Mouse (Mus musculus): Measurements from ENCODE around the gene Uggt1. TPM values are rescaled to one million over a fixed set of nuclear protein-coding genes. Genes with fewer than 3 reads are reported as not detected.

Gene Uggt1
- total RNA-seq (2017): 103 and 117 TPM in 2 replicates

DNA sequence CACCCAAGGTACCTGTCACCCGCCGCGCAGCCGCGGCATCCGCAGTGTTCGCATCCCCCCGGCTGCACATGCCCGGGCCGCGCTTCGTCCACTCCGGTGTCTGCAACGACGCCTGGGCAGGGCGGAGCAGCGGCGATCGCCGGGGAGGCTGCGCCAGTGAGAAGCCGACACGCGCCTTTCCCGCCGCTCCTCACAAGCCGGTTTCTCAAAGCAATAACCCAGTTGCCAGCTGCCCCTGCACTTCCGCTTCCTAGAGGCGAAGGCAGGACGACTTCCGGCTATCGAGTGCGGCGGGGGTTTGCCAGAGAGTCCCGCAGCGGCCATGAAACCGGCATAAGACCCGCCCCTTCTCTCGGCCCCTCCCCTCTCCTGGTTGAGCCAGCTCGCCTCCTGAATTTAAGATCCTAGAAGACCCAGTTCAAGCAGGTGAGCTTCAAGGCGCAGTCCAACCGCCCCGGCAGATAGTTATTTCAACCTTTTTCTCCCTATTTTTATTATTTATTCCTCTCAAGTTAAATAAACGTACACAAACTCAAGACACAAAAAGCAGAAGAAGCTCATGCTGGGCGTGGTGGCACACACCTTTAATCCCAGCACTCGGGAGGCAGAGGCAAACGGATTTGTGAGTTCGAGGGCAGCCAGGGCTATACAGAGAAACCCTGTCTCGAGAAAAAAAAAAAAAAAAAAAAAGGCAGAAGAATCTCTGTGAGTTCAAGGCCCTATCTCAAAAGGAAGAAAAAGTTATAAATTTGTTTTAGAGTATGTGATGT is at the start of gene Uggt1:
Gene Uggt1 (minus strand): TSS at position 663 of the 770 bp plus-strand sequence.
- peak; percentile 97 for ATAC-seq (ENCODE audit: extremely low read depth, insufficient number of reproducible peaks, low FRiP score, poor library complexity, severe bottlenecking)

DNA sequence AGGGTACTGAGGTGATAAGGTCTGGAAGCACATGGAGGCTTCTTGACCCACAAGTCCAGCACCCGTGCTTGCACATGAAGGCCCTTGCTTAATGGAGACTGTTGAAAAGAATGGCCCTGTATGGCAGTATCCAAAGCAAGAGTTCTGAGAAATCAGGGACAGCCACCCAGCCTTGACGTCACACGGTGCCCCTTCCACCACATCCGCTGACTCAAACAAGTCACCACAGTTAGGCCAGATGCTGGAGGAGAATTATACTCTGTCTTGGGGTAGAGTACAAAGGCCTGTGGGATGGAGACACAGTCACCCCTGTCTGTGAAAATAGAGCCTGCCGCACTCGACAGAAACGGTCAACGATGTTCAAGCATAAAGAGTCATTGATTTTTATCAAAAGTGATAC is 49.0 kb upstream of the Uggt1 start:
- ATAC-seq (ENCODE audit: extremely low read depth, insufficient number of reproducible peaks, low FRiP score, poor library complexity, severe bottlenecking): no peak

DNA sequence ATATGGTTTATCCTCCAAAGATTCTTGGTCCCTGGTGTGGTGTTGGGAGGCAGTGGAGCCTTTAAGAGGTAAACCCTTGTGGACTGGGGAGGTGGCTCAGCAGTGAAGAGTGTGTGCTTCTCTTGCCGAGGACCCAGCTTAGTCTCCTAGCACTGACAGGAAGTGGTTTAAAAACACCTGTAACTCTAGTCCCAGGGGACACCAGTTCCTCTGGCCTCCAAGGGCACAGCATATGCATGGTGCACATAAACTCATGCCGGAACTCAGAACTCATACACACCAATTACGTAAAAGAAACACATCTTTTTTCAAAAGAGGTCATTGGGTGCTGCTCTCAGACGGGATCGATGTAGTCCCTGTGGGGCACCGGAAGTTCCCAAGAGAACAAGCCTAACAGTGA is 37.3 kb upstream of the Uggt1 start:
- peak; percentile 84 for ATAC-seq (ENCODE audit: extremely low read depth, insufficient number of reproducible peaks, low FRiP score, poor library complexity, severe bottlenecking)

DNA sequence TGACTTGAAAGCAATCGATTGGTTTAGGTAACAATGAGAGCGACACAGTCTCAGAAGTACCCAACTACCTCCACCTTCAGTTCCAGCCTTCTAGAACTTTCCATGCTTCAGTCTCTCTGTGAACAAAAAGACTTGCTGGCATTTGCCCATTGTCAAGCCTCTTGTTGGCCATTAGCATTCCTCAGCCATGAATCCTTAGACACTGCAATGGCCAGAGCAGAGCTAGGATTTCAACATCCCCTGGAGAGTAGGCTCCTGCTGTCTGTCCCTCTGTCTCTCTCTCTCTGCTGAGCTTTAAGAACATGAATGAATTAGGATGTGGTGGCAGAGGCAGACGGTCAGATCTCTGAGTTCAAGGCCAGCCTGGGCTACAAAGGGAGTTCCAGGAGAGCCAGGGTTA is 36.4 kb upstream of the Uggt1 start:
- no peak for ATAC-seq (ENCODE audit: extremely low read depth, insufficient number of reproducible peaks, low FRiP score, poor library complexity, severe bottlenecking)

DNA sequence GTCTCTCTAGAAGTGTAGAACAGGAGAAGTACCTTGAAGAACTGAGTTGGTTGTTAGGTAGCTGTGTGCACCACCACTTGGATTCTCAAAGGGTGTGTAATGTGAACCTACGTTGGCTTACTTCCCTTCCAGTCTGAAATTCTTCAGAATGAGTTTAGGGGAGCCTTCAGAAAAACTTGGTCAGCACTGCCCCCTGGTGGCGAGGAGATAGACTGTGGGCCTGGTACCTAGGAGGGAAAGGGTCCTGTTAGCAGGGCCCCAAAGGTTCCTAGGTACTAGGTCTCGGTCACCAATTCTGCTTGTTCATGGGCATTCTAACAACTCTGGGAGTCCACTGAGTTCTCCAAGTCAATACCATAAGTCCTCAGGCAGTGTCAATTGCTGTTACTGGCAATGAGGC is 34.7 kb upstream of the Uggt1 start:
- peak; percentile 61 for ATAC-seq (ENCODE audit: extremely low read depth, insufficient number of reproducible peaks, low FRiP score, poor library complexity, severe bottlenecking)

DNA sequence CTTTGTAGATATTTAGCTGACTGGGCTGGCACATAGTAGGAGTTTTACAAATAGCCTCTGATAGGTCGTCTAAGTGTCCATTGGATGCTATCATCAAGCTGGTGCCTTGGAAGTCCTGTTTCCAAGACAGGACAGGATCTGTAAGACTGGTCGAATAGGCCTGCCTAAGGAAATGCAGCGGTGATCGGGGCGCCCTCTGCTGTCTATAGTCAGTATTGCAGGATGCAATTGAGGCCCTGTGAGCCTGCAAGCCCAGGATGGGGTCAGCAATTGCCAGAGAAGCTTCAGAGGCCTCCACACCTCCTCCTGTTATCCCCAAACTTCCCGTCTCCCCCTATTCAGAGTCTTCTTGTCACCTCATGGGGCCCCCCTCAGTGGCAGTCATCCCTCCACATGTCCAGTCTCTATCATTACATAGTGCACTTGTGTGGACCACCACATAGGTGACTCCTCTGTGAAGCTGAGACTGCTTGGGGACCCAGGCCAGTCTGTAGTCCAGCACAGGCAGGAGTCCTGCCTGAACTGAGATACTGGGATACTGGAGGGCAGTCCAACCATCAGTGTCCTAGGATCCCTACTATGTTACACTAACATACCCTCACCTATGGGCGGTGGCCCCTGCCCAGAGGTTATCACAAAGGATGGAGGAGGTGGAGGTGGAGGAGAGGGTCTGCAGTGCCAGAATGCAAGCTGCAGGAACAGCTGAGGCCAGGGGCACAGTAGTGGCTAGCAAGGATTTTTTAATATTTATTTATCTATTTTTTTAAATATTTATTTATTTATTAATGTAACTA is 32.9 kb upstream of the Uggt1 start:
- ATAC-seq (ENCODE audit: extremely low read depth, insufficient number of reproducible peaks, low FRiP score, poor library complexity, severe bottlenecking): peak; percentile 31

DNA sequence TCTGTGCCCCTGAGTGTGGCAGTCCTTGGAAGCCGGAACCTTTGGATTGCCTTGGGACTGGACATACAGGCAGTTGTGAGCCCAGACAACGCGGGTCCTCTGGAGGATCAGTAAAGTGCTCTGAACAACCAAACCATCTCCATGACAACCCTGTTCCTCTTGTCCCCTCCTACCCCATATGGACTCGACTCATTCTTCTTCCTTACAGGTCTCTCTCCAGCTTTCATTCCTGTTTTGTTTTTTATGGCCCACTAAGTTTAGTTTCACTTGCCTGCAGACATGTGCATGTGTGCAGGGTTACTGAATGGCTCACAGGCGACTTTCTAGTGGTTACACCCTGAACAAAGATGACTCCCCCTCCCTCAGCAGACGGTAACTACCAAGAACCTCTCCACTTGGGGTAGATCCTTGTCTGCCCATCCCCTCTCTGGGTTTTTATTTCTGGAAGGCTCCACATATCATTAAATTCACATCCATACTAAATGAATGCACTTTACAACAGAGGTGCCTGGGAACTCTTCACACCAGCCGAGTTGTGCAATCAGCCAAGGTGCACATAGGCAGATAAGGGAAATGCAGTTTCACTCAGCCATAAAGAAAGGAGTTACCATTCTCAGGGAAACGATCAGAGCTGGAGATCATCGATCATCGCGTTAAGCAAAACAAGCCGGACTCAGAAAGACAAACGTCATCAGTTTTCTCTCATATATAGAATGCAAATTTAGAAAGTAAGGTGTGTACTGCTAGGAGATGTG is 31.3 kb upstream of the Uggt1 start:
- no peak for ATAC-seq (ENCODE audit: extremely low read depth, insufficient number of reproducible peaks, low FRiP score, poor library complexity, severe bottlenecking)

DNA sequence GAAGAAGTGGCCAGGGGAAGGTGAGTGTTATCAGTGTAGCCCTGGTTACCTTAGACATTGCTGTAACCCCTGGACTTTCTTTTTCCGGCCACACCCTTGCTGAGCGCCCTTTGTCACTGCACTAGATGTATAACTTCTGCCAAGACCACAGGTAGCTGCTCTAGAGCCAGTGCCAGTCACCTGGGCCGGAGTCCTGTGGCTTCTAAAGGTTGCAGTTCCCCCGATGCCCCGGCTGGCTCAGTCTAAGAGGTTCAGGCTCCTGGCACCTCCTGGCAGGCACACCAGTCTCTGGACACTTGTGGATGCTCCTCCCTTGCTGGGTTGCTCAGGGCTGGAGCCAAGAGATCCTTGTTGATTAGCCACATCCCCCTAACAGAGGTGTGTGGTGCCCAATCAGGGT is 29.9 kb upstream of the Uggt1 start, which contains the start of gene Neurl3:
Gene Neurl3 (minus strand): TSS at position 225 of the 400 bp plus-strand sequence.
- no peak for ATAC-seq (ENCODE audit: extremely low read depth, insufficient number of reproducible peaks, low FRiP score, poor library complexity, severe bottlenecking)

DNA sequence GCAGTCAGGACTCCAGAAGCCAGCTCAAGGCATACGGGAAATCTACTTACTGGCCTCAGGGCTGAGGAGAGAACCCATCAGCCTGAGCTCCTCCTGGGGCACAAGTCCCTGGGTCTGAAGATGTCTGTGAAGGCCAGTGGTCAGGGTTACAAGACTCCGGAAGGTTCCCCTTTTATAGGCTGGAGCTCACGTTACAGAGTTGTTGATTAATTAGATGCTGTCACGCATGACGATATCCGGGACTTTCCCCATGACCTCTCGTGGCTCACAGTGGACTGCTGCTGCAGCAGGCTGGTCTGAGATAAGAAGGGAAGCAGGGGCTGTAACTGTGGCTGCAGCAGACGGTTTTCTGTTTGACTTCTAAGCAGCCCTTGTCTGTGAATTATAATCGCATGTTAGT is 28.8 kb upstream of the Uggt1 start:
- ATAC-seq (ENCODE audit: extremely low read depth, insufficient number of reproducible peaks, low FRiP score, poor library complexity, severe bottlenecking): peak; percentile 74

DNA sequence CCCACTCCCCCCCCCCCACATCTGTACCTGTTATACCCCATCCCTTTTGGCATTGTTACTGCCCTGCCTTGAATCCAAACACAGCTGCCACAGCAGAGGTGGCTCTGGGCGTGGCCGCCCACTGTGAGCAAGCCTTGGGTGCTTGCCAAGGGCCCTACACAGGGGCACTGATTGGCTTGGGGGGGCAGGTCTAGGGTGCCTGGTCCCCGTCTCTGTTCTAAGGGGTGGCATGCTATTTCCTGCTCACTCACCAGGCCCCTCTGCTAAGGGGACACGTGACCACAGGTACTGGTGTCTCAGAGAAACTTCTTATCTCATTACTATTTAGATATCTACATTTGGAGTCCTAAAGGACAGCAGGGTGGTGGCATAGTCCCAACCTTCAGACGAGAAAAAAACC is 28.0 kb upstream of the Uggt1 start:
- ATAC-seq (ENCODE audit: extremely low read depth, insufficient number of reproducible peaks, low FRiP score, poor library complexity, severe bottlenecking): 0 out of 2 replicates have a peak, but pooled peaks have one; percentile 24

DNA sequence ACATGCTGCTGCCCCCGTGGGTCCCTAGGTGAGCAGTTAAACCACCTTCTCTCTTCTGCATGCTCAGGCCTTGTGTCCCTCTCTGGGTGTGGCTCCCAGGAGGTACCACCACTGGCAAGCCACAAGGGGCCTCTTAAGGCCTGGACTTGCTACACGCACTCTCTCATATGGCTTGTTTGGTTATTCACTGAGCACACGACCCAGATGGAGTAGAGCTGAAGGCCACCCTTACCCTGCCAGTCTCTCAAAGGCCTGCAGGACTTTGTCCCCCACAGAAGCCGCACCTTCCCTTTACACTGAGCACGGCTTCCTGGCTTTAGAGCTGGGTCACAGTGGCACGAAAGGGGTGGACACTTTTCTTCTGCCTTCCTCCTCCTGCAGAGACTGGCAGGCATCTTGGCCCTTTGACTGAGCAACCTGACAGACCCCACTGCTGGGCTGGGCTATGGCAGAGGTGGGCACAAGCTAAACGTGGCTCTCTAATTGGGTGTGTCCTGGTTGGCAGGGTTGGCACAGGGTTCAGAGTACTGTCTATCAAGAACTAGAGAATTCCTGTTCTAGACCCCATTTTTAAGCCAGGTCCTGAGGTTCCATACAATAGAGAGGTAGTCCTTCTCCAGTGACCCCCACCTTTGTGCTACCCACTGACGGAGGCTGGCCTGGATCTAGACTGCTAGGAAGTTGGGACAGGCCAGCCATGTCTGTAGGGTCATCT is 27.2 kb upstream of the Uggt1 start:
- peak; percentile 3; the same call in 1 of the 2 replicates for ATAC-seq (ENCODE audit: extremely low read depth, insufficient number of reproducible peaks, low FRiP score, poor library complexity, severe bottlenecking)

DNA sequence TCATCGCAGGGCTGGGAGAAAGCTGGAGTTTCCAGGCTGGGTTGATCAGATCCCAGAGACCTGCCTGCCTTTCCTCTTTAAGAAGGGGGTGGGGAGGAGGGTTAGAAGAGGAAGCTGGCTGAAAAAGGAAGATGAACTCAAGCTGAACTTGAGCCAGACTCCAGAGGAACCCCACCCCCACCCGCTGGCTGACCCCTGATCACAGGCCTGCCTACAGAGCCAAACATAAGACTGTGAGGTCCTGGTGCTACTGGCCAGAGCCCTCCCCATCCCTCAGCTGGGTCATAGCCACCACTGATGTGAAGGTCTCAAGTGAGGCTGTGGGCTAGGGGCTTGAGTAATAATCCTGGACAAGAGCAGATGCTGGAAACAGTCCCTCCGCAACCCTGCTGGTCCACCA is 26.1 kb upstream of the Uggt1 start:
- peak; percentile 24 for ATAC-seq (ENCODE audit: extremely low read depth, insufficient number of reproducible peaks, low FRiP score, poor library complexity, severe bottlenecking)

DNA sequence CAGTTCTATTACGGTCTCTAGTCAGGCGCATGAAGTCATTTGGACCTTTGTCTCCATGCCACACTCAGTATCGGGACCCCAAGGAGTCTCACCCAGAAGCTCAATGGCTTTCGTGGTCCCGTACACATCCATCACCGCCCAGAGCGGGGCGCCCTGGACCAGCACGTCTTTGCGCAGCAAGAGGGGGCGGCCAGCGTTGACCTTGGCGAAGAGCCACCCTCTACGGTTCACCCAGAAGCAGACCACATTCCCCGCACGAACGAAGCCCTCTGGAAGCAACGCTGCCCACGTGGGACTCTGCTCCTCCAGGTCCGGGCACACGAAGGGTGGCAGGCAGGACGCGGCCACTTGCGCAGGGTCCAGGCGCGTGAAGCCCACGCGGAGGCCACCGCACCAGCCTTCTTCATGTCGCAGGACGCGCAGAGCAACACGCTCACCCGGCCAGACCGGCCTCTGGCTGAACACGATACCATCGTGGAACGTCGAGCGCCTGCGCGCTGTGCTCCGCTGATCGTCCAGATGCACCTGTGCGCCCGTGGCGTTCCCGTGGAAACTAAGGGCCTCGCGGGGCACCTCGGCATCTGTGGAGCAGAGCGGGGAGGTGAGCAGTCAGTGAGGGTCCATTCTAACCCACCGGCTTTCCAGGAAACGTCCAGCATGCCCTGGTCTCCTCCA is 24.7 kb upstream of the Uggt1 start:
- no peak for ATAC-seq (ENCODE audit: extremely low read depth, insufficient number of reproducible peaks, low FRiP score, poor library complexity, severe bottlenecking)

DNA sequence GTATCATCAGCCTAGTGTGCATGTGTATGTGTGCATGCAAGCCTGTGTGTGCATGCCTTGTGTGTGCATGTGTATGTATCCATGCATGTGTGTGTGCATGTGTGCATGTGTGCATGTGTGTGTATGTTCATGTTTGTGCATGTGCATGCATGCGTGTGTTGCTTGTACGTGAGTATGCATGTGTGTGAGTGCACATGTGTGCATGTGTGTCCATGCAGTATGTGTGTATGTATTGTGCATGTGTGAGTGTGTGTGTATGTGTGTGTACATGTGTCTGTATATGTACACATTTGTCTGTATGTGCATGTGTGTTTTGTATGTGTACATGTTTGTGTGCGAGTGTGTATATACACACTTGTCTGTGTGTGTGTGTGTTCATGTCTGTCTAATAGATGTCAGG is 23.1 kb upstream of the Uggt1 start:
- no peak for ATAC-seq (ENCODE audit: extremely low read depth, insufficient number of reproducible peaks, low FRiP score, poor library complexity, severe bottlenecking)

DNA sequence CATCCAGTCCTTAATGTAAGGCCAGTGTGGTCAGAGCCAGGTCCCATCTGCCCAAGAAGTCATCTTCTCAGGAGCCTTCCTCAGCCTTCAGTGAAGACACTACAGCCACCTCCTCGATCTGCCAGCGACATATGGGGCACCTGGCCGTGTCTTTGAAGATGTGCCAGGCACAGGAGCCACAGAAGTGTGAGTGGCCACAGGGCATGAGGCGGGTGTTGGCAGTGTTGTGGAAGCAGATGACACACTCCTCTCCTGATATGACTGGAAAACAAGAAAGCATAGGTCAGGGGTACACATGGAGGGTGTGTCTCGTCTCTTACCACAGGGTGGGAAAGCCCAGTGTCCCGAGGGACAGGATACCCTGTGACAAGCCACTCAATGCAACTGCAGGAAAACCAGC is 21.8 kb upstream of the Uggt1 start:
- no peak for ATAC-seq (ENCODE audit: extremely low read depth, insufficient number of reproducible peaks, low FRiP score, poor library complexity, severe bottlenecking)

DNA sequence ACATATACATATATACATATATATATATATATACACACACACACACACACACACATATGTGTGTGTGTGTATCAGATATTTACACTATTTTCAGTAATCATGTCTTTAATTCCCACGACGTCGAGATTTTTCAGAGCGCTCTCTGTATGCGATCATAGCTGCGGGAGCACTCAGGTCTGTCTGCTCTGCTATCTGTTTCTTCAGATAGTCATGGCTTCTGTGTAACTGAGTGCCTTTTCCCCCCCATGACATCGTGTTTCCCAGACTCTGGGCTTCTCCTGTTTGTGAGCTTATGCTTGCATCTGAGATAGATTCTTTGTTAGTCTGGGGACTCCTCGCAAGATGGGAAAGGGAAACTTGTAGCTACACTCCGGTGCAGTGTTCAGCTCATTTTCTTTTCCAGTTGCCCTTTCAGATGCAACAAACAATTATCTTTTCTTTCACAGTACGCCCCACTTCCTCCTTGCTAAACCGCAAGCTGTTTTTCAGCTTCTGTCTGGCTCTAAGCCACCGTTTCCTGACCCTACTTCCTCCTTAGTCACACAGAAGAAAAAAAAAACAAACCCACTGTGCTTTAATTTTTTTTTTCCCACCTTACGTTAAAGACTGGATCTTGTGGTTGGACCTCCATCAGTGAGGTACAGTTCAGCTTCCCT is 19.4 kb upstream of the Uggt1 start:
- ATAC-seq (ENCODE audit: extremely low read depth, insufficient number of reproducible peaks, low FRiP score, poor library complexity, severe bottlenecking): peak; percentile 73

DNA sequence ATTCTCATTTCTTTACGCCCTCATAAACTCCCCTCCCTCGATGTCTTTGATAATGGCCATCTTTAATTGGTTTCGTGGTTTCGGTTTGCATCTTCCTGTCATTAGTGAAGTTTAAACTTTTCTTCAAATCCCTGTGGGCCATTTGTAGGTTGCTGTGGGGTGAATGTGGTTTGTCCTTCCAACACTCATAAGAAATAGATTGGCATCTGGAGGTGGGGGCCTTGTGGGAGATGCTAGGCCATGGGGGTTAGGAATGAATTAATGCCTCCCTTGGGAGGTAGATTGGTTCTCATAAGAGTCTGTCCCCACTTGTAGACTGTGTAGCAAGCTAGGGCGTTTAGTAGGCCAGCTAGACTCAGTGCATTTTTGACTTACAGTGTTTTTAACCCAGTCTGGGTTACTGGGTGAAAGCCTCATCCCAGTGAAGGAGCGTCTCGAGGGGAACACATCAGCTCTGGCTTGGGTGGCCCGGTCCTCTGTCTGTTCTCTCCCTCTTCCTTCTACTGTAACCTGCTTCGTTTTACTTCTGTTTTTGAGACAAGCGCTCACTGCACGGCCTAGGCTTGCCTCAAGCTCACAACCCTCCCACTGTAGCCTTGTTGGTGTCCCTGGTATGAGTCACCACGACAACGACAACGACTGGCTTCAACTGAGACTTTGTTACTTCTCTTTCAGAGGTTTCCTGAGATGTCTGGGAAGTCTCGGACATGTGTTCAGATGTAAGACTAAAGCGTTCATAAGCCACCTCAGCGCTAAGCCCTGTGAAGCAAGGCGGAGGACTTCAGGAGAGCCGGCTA is 17.4 kb upstream of the Uggt1 start:
- peak; percentile 72 for ATAC-seq (ENCODE audit: extremely low read depth, insufficient number of reproducible peaks, low FRiP score, poor library complexity, severe bottlenecking)

Data from neutrophil, adult 5-6 weeks (primary cell).